In the genomic region with DNA sequence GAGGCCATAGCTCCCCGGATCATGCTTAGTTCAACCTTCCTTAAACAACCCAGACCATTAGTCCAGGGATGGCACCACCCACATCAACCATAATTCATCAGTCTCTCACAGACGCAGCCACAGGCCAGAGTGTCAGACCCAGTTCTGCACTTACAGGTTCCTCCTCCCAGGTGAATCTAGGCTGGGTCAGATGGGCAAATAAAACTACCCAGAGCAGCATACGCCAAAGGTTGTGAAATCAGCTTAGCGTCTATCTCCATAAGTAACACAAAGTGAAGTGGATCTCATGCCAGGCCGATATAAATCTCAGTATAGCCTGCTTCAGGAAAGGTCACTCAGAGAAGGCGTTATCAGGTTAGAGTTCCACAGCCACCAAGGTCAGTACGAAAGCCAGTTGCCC, we compare ENCODE assay signal across 19 mouse cellular contexts.
DNase-seq lines count a peak whose midpoint lies in the region; TF ChIP-seq lines count a peak whose summit lies in the region.
"Had no signal": no experiment of that assay in that cellular context is flagged by ENCODE, and none has a peak within 500 bp of the region (broad histone marks: within the 10 kb centered on the region; RNA-seq: fewer than 3 reads in every experiment).

No protein-coding gene starts in this region.

- H3K9me3 ChIP-seq in heart, embryonic 10.5 days = no peaks in the 10 kb centered on the region
- H3K9me3 ChIP-seq: G1E had no signal

- no peaks in the 10 kb centered on the region for H3K36me3 ChIP-seq in heart, embryonic 10.5 days
- no peaks in the 10 kb centered on the region for H3K36me3 ChIP-seq in heart, adult 2 months (ENCODE audit: control insufficient read depth, insufficient read depth, low read length)
- H3K36me3 ChIP-seq: G1E had no signal

- no peak for TF ChIP-seq EP300 in heart, adult 2 months (IDR thresholded peaks at IDR 0.05; ENCODE audit: insufficient read depth, low read depth, low read length)

- TF ChIP-seq CTCF in heart, adult 2 months (IDR thresholded peaks at IDR 0.05) = no peak

- H3K4me3 ChIP-seq in heart, embryonic 10.5 days = no peak overlapping the region
- no peak overlapping the region for H3K4me3 ChIP-seq in heart, adult 2 months

- whole genome bisulfite sequencing in heart, embryonic 10.5 days = 83% methylated on average over 7 of the region's 7 CpGs
- 84% methylated on average over 7 of the region's 7 CpGs for WGBS in heart, adult 2 months

- H3K27ac ChIP-seq in heart, embryonic 10.5 days = no peak overlapping the region
- H3K27ac ChIP-seq in heart, adult 2 months = no peak overlapping the region

- no peak for TF ChIP-seq POLR2A in heart, adult 2 months (IDR thresholded peaks at IDR 0.05; ENCODE audit: insufficient read depth, low read depth, low read length)

- intact Hi-C loops in heart, postnatal 36 days (cut with DNase I) = no loop called here
- intact Hi-C loops in heart, adult 2 months (cut with DNase I) = no loop called here

- no peak overlapping the region for H3K9ac ChIP-seq in heart, adult 2 months (ENCODE audit: low read depth, low read length)

- DNase-seq in heart, adult 11 months = peak; percentile 51
- DNase-seq in heart, postnatal 36 days = no peak
- DNase-seq in heart, embryonic 10.5 days (ENCODE audit: low spot score) = peak; percentile 58
- DNase-seq in heart, adult 2 months = no peak
- DNase-seq in fat pad, adult 2 months (ENCODE audit: extremely low read depth, low read depth, low spot score) = peak; percentile 95
- DNase-seq in gonadal fat pad, adult 2 months (ENCODE audit: low read depth) = peak; percentile 85
- no peak for DNase-seq in embryo, embryonic 9.5 days (ENCODE audit: extremely low spot score)
- no peak for DNase-seq in spleen, postnatal 36 days (ENCODE audit: low spot score in 2 of 2)
- DNase-seq: adrenal gland, adult 2 months; adrenal gland, adult 8-10 months; adrenal gland, postnatal 10 days; adrenal gland, postnatal 14 days; adrenal gland, postnatal 25 days; adrenal gland, postnatal 36 days; B cell, adult 2 months; cerebellum, adult 11 months; cerebellum, adult 11-12 months had no signal

- H3K4me1 ChIP-seq in heart, embryonic 10.5 days = peaks cover 5% of the 10 kb centered on the region; the same call in 1 of the 2 replicates
- H3K4me1 ChIP-seq in heart, adult 2 months (ENCODE audit: control insufficient read depth, insufficient read depth, low read length) = no peaks in the 10 kb centered on the region

- H3K27me3 ChIP-seq in heart, embryonic 10.5 days (ENCODE audit: insufficient read depth, poor library complexity, severe bottlenecking) = no peaks in the 10 kb centered on the region
- H3K27me3 ChIP-seq in heart, adult 2 months (ENCODE audit: control insufficient read depth, insufficient read depth, low read length) = no peaks in the 10 kb centered on the region
- H3K27me3 ChIP-seq: CH12.LX had no signal

- H3K79me2 ChIP-seq in heart, adult 2 months (replicated peaks; ENCODE audit: control insufficient read depth, insufficient read depth, low read length) = no peaks in the 10 kb centered on the region

Comparison
In these comparisons a context has a peak if more than half of its experiments do, and no peak if none do; other contexts are left out.
1. DNase-seq: peak in heart, adult 11 months (single experiment), heart, embryonic 10.5 days (single experiment), fat pad, adult 2 months (single experiment) and gonadal fat pad, adult 2 months (single experiment); none in heart, postnatal 36 days (0 of 2), heart, adult 2 months (0 of 2), embryo, embryonic 9.5 days (single experiment) and spleen, postnatal 36 days (0 of 2).